Mouse (Mus musculus) layer of hippocampus, adult 9-10 months (tissue): ENCODE results near the gene Atp6v1g3.
A peak's percentile ranks its signal among the peaks of the same experiment; 100 is the strongest.

Source experiments
- DNase-seq: peaks from one replicate; pipeline ENCODE4 v3.0.0; 2022; ENCODE audit warnings: low spot score

Gene Atp6v1g3

GRCm38 (mm10) chr1:138273438-138273837, at the start of gene Atp6v1g3:
Gene Atp6v1g3 (plus strand): TSS chr1:138273738.
- DNase-seq: no peak

GRCm38 (mm10) chr1:138233051-138233450, 40.5 kb upstream of the Atp6v1g3 start:
- no peak for DNase-seq

GRCm38 (mm10) chr1:138237252-138237651, 36.3 kb upstream of the Atp6v1g3 start:
- no peak for DNase-seq

GRCm38 (mm10) chr1:138243947-138244346, 29.6 kb upstream of the Atp6v1g3 start:
- DNase-seq: no peak

- peak; percentile 16 for DNase-seq
These were observed 29.1 kb upstream of the Atp6v1g3 start for GRCm38 (mm10) chr1:138244485-138244884.

GRCm38 (mm10) chr1:138245103-138245502, 28.4 kb upstream of the Atp6v1g3 start:
- DNase-seq: no peak

- no peak for DNase-seq
These were observed 28.0 kb upstream of the Atp6v1g3 start for GRCm38 (mm10) chr1:138245533-138245932.

GRCm38 (mm10) chr1:138246438-138247164, 26.9 kb upstream of the Atp6v1g3 start:
- no peak for DNase-seq

- DNase-seq: no peak
These were observed 25.6 kb upstream of the Atp6v1g3 start for GRCm38 (mm10) chr1:138247699-138248483.

- DNase-seq: no peak
These were observed 24.8 kb upstream of the Atp6v1g3 start for GRCm38 (mm10) chr1:138248770-138249169.

GRCm38 (mm10) chr1:138250951-138251350, 22.6 kb upstream of the Atp6v1g3 start:
- no peak for DNase-seq

GRCm38 (mm10) chr1:138256172-138256789, 17.3 kb upstream of the Atp6v1g3 start:
- DNase-seq: no peak

GRCm38 (mm10) chr1:138258758-138259157, 14.8 kb upstream of the Atp6v1g3 start:
- no peak for DNase-seq

GRCm38 (mm10) chr1:138261520-138261919, 12.0 kb upstream of the Atp6v1g3 start:
- DNase-seq: no peak

- DNase-seq: no peak
These were observed 11.1 kb upstream of the Atp6v1g3 start for GRCm38 (mm10) chr1:138262408-138262807.

- DNase-seq: no peak
These were observed 6.0 kb upstream of the Atp6v1g3 start for GRCm38 (mm10) chr1:138267465-138268055.

GRCm38 (mm10) chr1:138274930-138275329, 1.4 kb downstream of the Atp6v1g3 start:
- DNase-seq: no peak

- DNase-seq: no peak
These were observed 2.3 kb downstream of the Atp6v1g3 start for GRCm38 (mm10) chr1:138275859-138276258.

GRCm38 (mm10) chr1:138281139-138281538, 7.6 kb downstream of the Atp6v1g3 start:
- DNase-seq: no peak

GRCm38 (mm10) chr1:138282413-138283141, 9.0 kb downstream of the Atp6v1g3 start:
- DNase-seq: peak; percentile 22

GRCm38 (mm10) chr1:138287665-138288064, 14.1 kb downstream of the Atp6v1g3 start:
- DNase-seq: no peak

- DNase-seq: no peak
These were observed 15.2 kb downstream of the Atp6v1g3 start for GRCm38 (mm10) chr1:138288721-138289120.
